Mouse (Mus musculus) brain, embryonic 14.5 days (tissue): ENCODE results near the gene Pgap2.

Experiments
- CTCF ChIP-seq: fragments of 200-500 bp; IDR thresholded peaks from 2 replicates; pipeline ENCODE4 v1.5.1; 2012; ENCODE audit warnings: inconsistent platforms, mild to moderate bottlenecking, moderate library complexity, borderline replicate concordance; ENCODE audit not compliant: insufficient read depth, insufficient read length; ENCODE audit errors: extremely low read depth
- POLR2A ChIP-seq: fragments of 200-500 bp; IDR thresholded peaks from 2 replicates; pipeline ENCODE4 v1.6.1; 2012; ENCODE audit warnings: mild to moderate bottlenecking, inconsistent platforms, borderline replicate concordance; ENCODE audit not compliant: poor library complexity, insufficient read depth, insufficient read length, severe bottlenecking; ENCODE audit errors: extremely low read depth

DNA sequence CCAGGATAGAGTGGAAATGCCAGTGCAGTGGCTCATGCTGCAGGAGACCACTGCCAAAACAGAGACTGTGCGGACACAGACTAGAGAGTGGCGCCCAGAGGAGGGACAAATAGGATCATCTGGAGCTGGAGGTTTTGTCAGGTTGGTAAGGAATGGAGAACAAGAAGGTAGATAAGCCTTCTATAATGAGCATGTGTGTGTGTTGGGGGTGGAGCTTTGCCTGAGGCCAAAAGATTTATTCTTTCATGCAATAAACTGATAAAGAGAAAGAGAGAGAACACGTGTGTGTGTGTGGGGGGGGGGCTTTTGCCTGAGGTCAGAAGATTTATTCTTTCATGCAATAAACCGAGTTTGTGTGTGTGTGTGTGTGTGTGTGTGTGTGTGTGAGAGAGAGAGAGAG is 23.1 kb downstream of the Pgap2 start:
- TF ChIP-seq CTCF (no peak), POLR2A (no peak)
